Mouse (Mus musculus): ENCODE measurements at regions not wholly inside any gene's neighbourhood (a gene's known extent, or its start where the extent isn't known, plus 50 kb on each side); places are given as distances from the start of the nearest gene placed in this dataset.

DNA sequence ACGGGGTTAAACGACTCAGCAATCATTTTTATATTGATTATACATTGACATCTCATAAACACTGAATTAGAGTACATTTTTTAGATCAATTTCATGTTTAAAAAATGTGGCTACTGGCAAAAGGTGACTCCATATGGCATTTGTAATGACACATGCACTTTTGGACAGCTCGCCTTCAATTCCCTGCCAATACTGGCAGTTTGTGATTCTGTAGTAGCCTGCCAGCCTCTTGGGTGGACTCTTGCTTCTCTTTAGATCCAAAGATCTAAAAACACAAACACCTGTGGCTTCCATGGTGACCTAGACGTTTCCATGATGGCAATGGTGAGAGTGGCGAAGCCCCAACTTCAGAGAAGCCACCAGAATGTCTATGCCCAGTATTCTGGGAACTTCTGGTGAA, 83.1 kb upstream of the Pcdh8 start:
- no peak for DNase-seq (ENCODE audit: low read depth, low spot score)

DNA sequence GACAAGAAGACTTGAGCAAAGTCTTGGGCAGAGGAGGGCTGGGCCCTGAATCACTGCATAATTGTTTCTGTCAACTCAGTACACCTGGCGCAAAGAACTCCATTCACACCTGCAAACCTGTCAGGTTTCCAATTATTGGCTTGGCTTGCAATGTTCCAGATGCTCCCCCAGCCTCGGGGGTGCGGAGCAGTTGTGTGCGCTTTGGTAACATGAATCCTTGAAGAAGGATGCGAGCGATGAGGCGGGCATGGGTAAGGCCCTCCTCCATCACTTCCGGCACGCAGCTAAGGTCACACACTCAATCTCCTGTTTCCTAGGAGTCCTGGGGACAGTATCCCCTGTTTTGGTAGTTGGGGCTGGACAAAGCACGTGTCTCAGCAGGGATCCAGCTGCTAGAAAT, 81.6 kb upstream of the Pcdh8 start:
- DNase-seq (ENCODE audit: low read depth, low spot score) = no peak

DNA sequence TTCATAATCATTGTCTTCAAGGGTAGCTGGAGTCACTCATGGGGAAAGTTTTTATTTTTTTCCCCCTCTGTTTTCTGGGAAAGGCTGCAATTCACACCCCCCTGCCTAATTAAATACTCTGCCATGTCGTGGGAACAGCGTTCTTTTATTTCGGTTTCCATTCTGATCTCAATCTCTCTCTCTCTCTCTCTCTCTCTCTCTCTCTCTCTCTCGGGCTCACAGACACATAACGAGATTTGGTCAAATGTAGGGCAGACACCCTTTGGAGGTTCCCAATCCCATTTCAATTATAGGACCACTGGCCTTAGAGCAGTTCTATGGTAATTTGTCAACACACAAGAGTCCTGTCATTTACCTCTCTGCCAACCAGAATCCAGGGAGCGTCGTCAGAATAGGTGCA, 80.7 kb upstream of the Pcdh8 start:
- no peak for DNase-seq (ENCODE audit: low read depth, low spot score)

DNA sequence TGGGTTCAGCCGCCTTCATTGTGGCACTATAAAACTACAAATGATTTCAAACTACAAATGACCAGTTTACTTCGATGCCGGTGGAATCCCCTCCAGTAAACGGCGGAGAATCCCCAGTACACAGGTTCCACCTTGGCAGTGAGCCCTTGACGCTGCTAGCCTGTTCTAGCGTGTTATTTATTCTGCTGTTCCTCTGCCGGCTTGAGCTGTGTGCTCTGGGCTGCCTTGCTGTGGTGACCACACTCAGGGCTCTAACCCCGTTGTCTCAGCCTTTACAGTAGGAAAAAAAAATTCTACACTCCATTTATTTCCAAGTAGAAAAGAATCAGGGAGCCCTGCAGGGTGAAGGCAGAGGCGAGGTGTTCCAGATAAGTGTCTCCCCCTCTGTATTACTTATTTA, 80.1 kb upstream of the Pcdh8 start:
- DNase-seq (ENCODE audit: low read depth, low spot score) = no peak

DNA sequence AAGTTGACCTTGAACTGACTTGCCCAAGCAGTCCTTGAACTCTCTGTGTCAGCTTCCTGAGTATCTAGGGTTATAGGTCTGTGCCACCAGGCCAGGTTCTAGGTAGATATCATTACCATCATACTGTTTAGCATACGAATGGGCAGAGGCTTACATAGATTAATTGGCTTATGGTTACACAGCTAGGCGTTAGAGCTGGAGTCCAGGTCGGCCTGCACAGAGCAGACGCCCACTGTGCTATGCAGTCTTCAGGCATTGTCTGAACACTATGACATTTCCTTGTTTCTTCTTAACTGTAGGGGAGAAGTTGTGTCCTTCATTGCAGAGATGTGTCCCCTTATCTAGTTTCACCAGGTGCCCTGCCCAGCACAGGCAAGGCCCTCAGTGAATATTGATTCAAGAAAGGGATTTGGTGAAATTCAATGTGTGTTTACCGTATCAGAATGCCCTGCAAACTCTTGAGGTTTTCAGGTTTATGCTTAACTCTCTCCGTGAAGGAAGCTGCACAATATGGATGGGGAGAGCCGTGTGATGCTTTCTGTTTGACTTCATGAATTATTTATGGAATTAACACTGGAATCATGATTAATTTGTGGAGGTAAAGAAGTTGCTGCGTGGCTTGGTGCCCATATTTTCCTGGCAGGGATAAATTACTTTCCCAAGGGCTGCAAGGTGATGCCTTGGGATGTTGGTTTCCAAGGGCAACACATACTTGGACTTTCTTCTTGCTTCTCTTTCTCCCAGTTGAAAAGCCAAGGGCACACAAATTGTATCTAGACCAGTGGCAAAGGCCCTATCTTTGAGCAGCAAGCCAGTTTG, 78.7 kb upstream of the Pcdh8 start:
- no peak for DNase-seq (ENCODE audit: low read depth, low spot score)

DNA sequence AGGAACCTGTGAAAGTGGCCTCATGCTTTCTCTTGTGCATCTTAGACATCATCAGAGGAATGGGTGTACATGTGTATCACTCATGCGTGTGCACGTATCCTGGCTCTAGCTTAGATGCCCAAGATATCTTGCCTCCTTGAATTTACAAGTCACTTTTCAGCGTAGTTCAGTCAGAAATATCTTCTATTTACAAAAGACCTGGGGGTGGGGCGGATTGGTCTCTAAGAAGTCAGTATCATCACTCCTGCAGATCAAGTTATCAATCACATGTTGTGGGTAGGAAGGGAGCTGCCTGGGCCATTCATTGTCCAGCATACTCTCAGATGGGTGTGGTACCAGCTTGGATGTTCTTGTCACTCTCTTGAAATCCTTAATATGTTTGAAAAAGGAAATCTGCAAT, 77.0 kb upstream of the Pcdh8 start:
- DNase-seq (ENCODE audit: low read depth, low spot score) = no peak

DNA sequence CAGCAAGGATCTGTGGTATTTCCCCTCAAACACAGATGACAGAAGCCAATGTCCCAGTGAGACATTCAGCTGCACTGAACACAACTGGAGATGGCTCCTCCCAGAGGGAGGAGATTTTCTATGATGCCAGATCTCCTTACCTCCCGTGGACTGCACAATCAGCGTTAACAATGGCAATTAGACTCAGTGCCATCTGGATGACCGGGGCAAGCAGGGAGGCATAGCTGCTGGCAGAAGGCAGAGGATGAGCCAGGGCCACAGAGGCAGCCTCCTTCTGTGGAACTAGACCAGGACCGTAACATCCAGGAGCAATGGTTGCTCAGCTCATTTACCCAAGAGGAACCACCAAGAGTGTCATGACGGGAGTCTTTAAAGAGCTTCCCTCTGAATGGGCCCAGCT, 73.2 kb upstream of the Pcdh8 start:
- DNase-seq (ENCODE audit: low read depth, low spot score) = no peak

DNA sequence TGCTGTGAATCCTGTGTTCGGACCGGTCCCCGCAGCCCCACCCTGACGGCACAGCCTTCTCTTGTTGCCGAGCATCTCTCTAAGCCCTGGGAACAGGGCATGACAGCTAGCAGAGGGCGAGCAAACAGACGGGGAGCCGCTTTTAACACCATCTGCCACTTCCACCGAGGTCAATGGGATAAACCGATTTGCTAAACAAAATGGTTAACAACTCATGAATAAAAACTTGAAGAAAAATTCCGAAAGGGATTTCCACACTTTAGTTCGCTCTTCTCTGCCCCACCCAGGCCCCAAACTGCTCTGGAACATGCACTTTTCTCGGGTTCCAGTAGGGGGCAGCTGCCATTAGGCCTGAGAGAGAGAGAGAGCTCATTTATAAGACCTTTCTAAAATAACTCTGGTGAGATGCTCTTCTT, 72.0 kb upstream of the Pcdh8 start:
- DNase-seq (ENCODE audit: low read depth, low spot score) = no peak

DNA sequence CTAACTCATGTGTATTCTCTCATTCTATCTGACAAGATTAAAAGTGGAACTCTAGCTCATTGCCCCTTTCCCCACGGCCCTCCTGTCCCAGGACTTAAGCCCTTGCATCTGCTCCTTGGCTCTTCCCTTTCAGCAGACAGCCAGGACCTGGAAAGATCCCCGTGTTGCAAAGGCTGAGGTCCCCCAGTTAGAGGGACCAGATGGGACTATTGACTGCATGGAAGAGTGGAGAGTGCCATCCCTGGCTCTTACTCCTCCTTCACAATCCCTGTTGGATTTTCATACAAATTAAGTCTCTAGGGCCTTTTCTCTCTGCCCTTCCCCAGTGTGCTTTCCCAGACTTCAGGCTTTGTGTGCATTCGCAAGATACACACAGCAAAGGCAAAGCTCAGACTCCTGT, 71.6 kb upstream of the Pcdh8 start:
- no peak for DNase-seq (ENCODE audit: low read depth, low spot score)

DNA sequence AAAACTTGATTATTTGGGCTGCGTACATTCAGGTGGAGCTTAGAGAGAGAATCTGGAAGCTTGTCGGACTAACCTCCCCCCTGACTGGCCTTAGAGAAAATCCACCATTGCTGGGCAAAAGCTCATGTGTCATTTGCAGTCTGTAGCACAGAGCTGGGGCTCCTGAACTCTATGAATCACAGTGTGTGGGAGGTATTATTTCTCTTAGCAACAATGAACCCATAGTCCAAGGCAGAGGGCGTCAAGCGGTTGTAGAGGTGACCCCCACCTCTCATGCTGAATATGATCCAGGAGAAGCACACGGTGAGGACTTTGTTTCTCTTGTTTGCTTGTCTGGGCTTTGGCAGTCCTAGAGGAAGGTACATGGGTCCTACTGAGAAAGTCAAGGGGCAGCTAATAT, 66.0 kb upstream of the Pcdh8 start:
- DNase-seq (ENCODE audit: low read depth, low spot score) = no peak

DNA sequence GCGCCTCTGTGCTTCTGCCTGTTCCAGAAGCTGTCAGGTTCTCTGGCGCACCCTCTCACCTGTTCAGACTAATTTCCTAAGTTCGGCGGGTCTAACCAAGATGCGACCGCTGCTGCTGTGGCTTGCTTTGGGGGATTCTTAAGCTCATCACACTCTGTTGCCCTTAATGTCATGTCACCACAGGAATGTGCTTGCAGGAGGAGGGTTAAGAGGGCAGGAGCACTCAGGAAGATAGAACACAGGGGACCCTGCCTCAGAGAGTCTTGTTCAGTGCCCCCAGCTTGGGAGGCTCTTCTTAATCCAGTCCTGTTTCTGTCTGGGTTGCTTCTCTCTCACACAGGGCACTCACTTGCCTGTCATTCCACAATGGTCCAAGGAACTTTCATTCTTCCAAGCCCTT, 65.1 kb upstream of the Pcdh8 start:
- no peak for DNase-seq (ENCODE audit: low read depth, low spot score)

DNA sequence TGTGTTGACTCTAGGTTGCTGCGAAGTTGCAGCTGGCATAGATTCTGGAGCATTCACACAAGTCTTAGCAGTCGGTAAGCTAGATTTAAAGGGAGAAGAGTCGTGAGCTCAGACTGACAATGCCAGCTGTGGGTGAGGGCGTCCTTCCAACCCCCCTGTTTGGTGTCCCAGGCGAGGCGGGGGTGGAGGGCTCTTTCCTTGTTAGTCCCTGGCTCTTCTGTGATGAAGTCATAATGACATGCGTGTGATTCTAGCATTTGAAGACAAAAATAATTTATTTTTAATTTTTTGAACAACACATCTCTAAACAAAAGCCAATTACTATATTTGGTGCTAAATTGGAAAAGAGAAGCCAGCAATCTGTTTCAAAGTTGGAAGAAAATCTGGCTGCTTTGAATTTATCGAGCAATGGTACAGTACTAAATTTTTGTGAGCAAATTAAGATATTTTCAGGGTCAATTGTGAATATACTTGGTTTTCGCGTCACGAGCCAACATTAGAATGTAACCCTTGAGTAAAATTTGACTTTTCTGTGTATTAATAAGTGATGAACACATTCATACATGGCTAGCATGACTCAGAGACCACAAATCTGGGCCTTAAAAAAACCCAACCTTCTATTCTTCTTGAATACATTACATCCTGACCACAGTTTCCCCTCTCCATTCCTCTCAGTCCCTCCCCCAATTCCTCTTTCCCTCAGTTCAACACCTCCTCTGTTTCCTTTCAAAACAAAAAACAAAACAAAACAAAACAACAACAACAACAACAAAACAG, 53.7 kb upstream of the Pcdh8 start:
- no peak for DNase-seq (ENCODE audit: low read depth, low spot score)

DNA sequence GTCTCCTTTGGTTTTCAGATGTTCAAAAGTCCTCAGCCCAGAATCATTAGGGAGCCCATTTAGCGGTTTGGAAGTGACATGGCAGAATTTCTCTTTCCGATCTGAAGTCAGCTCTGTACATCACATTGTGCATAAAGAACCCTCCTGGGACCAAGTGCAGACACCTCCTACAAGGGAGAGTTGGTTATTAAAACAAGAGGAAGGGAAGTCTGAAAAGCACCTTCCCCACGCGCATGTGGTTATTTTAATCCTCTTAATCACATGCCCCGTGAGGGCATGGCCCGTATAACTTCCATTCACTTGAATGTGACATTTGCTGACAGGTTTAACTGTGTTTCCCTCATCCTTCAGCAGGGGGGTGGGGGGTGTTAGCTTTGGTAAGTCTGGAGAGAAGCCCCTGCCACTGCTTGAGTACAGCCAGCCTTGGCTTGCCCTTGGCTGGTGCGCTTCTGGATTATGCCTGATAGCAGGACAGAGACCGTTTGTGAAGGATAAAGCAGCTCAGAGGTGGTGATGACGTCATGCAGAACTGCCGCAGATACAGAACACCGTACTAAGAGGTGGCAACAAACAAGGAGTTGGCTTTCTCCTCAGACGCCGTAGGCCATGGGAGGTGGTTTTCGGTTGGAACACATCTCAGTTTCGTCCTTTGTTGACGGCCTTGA, 51.5 kb upstream of the Pcdh8 start:
- DNase-seq (ENCODE audit: low read depth, low spot score) = no peak

DNA sequence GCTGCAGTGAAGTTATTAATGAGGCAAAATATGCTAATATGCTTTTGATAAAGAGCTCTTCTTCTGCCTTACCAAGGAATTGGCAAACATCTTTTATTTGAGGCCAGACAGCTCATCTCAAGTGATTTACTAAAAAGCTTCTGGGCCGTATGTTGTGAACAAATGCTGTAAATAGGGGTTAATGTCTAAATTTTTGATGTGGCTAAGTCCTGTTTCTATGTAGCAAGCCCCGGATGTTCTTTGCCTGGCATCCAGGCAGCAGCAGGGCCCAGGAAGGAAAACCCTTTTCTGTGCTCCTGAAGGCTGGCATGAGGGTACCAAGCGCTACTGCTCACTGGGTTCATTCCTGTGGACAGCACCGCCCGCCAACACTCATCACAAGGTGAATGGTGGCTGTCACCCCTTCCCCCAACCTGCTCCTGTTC, 50.9 kb upstream of the Pcdh8 start:
- DNase-seq (ENCODE audit: low read depth, low spot score) = no peak

DNA sequence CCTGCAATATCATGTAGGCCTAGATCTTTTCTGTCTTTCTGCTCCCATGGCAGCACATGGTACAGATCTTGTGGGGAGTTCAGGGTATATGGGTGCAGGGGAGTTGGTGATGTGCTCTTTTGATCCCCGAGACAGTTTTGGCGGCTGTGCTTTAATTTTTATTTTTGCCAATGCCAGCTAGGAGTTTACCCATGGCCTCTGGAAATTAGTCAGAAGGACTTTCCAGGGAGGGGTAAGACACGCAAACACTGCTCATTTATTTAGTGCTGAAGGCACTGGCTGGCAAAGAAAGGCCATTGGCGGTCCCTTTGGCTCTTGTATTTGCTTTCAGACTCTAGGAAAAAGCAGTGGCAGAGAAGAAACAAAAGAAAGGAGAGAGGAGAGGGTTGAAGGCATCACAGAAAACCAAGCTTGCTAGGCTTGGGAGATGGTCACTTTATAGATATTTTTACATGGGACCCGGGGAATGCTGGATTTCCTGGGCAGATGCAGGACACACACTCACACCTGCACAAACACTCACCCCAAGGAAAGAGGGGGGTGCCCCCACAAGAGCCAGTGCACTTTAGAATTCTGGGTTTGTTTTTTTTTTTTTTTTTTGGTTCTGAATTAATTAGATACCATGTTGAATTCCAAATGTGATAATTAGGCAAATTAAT, 50.4 kb upstream of the Pcdh8 start:
- DNase-seq (ENCODE audit: low read depth, low spot score) = no peak

All from skeletal muscle tissue, adult 2 months (tissue).